Comparison of ENCODE assay signal across 8 mouse cellular contexts in the genomic region with DNA sequence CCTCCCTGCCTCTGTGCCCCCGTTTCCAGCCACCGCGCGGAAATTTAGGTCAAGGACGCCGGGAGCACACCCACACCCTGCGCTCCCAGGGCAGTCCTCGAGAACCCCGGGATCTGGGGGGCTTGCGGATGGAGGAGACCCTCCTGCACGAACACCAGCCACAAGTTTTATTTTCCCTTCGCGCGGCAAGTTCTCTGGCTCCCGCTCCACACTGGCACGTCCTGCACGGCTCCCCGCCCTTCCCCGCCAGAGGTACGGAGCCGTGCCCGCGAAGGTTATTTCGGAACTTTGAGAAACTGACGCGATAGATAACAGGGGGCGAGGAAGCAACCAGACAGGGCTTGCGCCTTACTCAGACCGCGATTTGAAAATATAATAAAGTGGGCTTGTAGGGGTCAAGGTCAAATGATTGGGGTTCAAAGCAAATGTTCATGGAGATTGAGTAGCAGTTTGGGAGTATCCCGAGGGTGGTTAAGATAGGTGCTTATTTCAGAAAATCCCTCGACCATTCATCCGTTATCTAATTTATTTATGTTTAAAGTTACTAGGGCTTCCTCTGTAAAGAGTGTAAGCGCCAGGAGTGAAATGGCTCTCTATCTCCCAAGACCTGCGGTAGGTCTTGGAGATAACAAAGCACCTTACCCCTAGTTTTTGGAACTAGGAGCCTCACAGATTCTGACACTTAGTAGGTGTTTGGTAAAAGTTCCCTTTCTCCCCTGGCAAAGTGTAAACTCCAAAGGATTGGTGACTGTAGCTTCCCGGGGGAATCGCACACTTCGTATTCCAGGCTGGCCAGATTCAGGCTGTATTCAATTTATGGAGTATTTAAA. TPM values are rescaled to one million over a fixed set of nuclear protein-coding genes. Genes with fewer than 3 reads are reported as not detected.
DNase-seq lines count a peak whose midpoint lies in the region; ATAC-seq and TF ChIP-seq lines count a peak whose summit lies in the region.

No protein-coding gene starts in this region.

- peak; percentile 37 for ATAC-seq in CD4-positive, CD25-positive, alpha-beta regulatory T cell, adult 4 months
- ATAC-seq in embryonic facial prominence, embryonic 12.5 days (ENCODE audit: insufficient number of reproducible peaks, insufficient read depth, low FRiP score, low TSS enrichment), result peak; percentile 24; the same call in 1 of the 2 replicates
- ATAC-seq in hindbrain, embryonic 12.5 days (ENCODE audit: low FRiP score), result peak; percentile 55
- ATAC-seq in stomach, embryonic 16.5 days (ENCODE audit: insufficient read depth, low FRiP score), result peak; percentile 38

- peak overlapping the region; percentile 90 for H3K4me3 ChIP-seq in heart, adult 2 months
- peak overlapping the region; percentile 90 for H3K4me3 ChIP-seq in embryonic facial prominence, embryonic 12.5 days
- peak overlapping the region; percentile 94 for H3K4me3 ChIP-seq in hindbrain, embryonic 12.5 days
- peak overlapping the region; percentile 90 for H3K4me3 ChIP-seq in stomach, embryonic 16.5 days (replicated peaks; ENCODE audit: low read length)

- H3K36me3 ChIP-seq in heart, adult 2 months (ENCODE audit: control insufficient read depth, insufficient read depth, low read length), result peaks cover 4% of the 10 kb centered on the region
- H3K36me3 ChIP-seq in embryonic facial prominence, embryonic 12.5 days, result no peaks in the 10 kb centered on the region
- H3K36me3 ChIP-seq in hindbrain, embryonic 12.5 days, result no peaks in the 10 kb centered on the region
- H3K36me3 ChIP-seq in stomach, embryonic 16.5 days (ENCODE audit: control insufficient read depth, insufficient read depth, low read length), result no peaks in the 10 kb centered on the region

- no peak for TF ChIP-seq EP300 in heart, adult 2 months (IDR thresholded peaks at IDR 0.05; ENCODE audit: insufficient read depth, low read depth, low read length)

- peak overlapping the region; percentile 92 for H3K9ac ChIP-seq in heart, adult 2 months (ENCODE audit: low read depth, low read length)
- peak overlapping the region; percentile 95 for H3K9ac ChIP-seq in embryonic facial prominence, embryonic 12.5 days
- H3K9ac ChIP-seq in hindbrain, embryonic 12.5 days, result peak overlapping the region; percentile 99
- peak overlapping the region; percentile 99 for H3K9ac ChIP-seq in stomach, embryonic 16.5 days (ENCODE audit: low read length)

- H3K4me1 ChIP-seq in heart, adult 2 months (ENCODE audit: control insufficient read depth, insufficient read depth, low read length), result peaks cover 1% of the 10 kb centered on the region; the same call in 1 of the 2 replicates
- H3K4me1 ChIP-seq in embryonic facial prominence, embryonic 12.5 days, result peaks cover 36% of the 10 kb centered on the region
- H3K4me1 ChIP-seq in hindbrain, embryonic 12.5 days, result peaks cover 46% of the 10 kb centered on the region
- H3K4me1 ChIP-seq in stomach, embryonic 16.5 days (ENCODE audit: control insufficient read depth, insufficient read depth, low read length), result peaks cover 18% of the 10 kb centered on the region

- no peak for DNase-seq in heart, adult 2 months
- no peak for DNase-seq in heart, postnatal 36 days
- peak; percentile 45 for DNase-seq in lung, postnatal 14 days
- no peak for DNase-seq in gastrocnemius, adult 8-10 months (ENCODE audit: low spot score in 2 of 2)

- 10% methylated on average over 38 of the region's 38 CpGs for WGBS in heart, adult 2 months
- WGBS in embryonic facial prominence, embryonic 12.5 days, result 3% methylated on average over 38 of the region's 38 CpGs
- 5% methylated on average over 38 of the region's 38 CpGs for WGBS in hindbrain, embryonic 12.5 days
- WGBS in stomach, embryonic 16.5 days, result 7% methylated on average over 38 of the region's 38 CpGs

- intact Hi-C loops in heart, adult 2 months (cut with DNase I), result loop anchor here (1.0 to 5.0 kb wide), 3 partner anchors 45 to 162 kb away; no protein-coding TSS in a partner anchor
- intact Hi-C loops in heart, postnatal 36 days (cut with DNase I), result no loop called here

- TF ChIP-seq POLR2A in heart, adult 2 months (IDR thresholded peaks at IDR 0.05; ENCODE audit: insufficient read depth, low read depth, low read length), result 0 out of 2 replicates have a peak, but pooled peaks have one; percentile 48

- no peaks in the 10 kb centered on the region for H3K27me3 ChIP-seq in heart, adult 2 months (ENCODE audit: control insufficient read depth, insufficient read depth, low read length)
- no peaks in the 10 kb centered on the region for H3K27me3 ChIP-seq in embryonic facial prominence, embryonic 12.5 days
- no peaks in the 10 kb centered on the region for H3K27me3 ChIP-seq in hindbrain, embryonic 12.5 days
- H3K27me3 ChIP-seq in stomach, embryonic 16.5 days (ENCODE audit: control insufficient read depth, insufficient read depth, low read length), result no peaks in the 10 kb centered on the region

- H3K4me2 ChIP-seq in embryonic facial prominence, embryonic 12.5 days (replicated peaks), result peak overlapping the region; percentile 73
- peak overlapping the region; percentile 76 for H3K4me2 ChIP-seq in hindbrain, embryonic 12.5 days (replicated peaks)
- peak overlapping the region; percentile 90 for H3K4me2 ChIP-seq in stomach, embryonic 16.5 days (ENCODE audit: low read depth, low read length)

- peak overlapping the region; percentile 98 for H3K27ac ChIP-seq in heart, adult 2 months
- H3K27ac ChIP-seq in embryonic facial prominence, embryonic 12.5 days, result peak overlapping the region; percentile 84
- peak overlapping the region; percentile 93 for H3K27ac ChIP-seq in hindbrain, embryonic 12.5 days
- peak overlapping the region; percentile 92 for H3K27ac ChIP-seq in stomach, embryonic 16.5 days (ENCODE audit: low read length)

- no peaks in the 10 kb centered on the region for H3K9me3 ChIP-seq in embryonic facial prominence, embryonic 12.5 days
- H3K9me3 ChIP-seq in hindbrain, embryonic 12.5 days (replicated peaks), result no peaks in the 10 kb centered on the region
- H3K9me3 ChIP-seq in stomach, embryonic 16.5 days (replicated peaks; ENCODE audit: control insufficient read depth, low read length), result no peaks in the 10 kb centered on the region

- TF ChIP-seq CTCF in heart, adult 2 months (IDR thresholded peaks at IDR 0.05), result no peak

- no peaks in the 10 kb centered on the region for H3K79me2 ChIP-seq in heart, adult 2 months (replicated peaks; ENCODE audit: control insufficient read depth, insufficient read depth, low read length)

RNA-seq across cellular contexts. Expression of a gene that starts 0.7 kb away (rescaled TPM):
- total RNA-seq in heart, adult 2 months (2021), result 100 to 1,000 TPM; 176 to 208 TPM
- polyA plus RNA-seq in heart, adult 2 months (2012; rRNA removed), result 42.5 and 65.9 TPM in 2 replicates
- total RNA-seq in heart, postnatal 36 days (2021), result 100 to 1,000 TPM; 192 TPM
- 10 to 100 TPM; 23.8 to 31.3 TPM for polyA plus RNA-seq in CD4-positive, CD25-positive, alpha-beta regulatory T cell, adult 4 months (2017; shearing (Covaris generic))
- polyA plus RNA-seq in embryonic facial prominence, embryonic 12.5 days (2016; fragmentation: Nextera tagmentation; extraction: Ambion mirVana), result 22.0 and 25.8 TPM in 2 replicates
- polyA plus RNA-seq in hindbrain, embryonic 12.5 days (2016; fragmentation: Nextera tagmentation; extraction: Ambion mirVana), result 34.8 and 35.9 TPM in 2 replicates
- polyA plus RNA-seq in stomach, embryonic 16.5 days (2015; fragmentation: Nextera tagmentation; extraction: Ambion mirVana), result 11.5 and 11.7 TPM in 2 replicates
- total RNA-seq in gastrocnemius, adult 8-10 months (2022), result 100 to 1,000 TPM; 150 to 209 (median 176) TPM
